11 mouse cellular contexts compared by ENCODE assay signal in genomic region chr6:129219897-129220517, GRCm38 (mm10). TPM values are rescaled to one million over a fixed set of nuclear protein-coding genes. Genes with fewer than 3 reads are reported as not detected.
A peak's percentile ranks its signal among the peaks of the same experiment; 100 is the strongest.
DNase-seq lines count a peak whose midpoint lies in the region; ATAC-seq lines count a peak whose summit lies in the region.
"Had no signal": no experiment of that assay in that cellular context is flagged by ENCODE, and none has a peak within 500 bp of the region (broad histone marks: within the 10 kb centered on the region; RNA-seq: fewer than 3 reads in every experiment).

No protein-coding gene starts in this region.

- no peak for ATAC-seq in frontal cortex, adult (ENCODE audit: low TSS enrichment)

- peak; percentile 93 for DNase-seq in heart, adult 11 months
- no peak for DNase-seq in heart, postnatal 25 days (ENCODE audit: low spot score)
- peak; percentile 53 for DNase-seq in CD4-positive, CD25-positive, alpha-beta regulatory T cell, adult 2 months (ENCODE audit: low read depth, low spot score)
- peak; percentile 54 for DNase-seq in liver
- DNase-seq in lung, postnatal 10 days, result peak; percentile 37
- DNase-seq in cerebellum, adult 8-10 months, result no peak
- no peak for DNase-seq in urinary bladder, postnatal 36 days (ENCODE audit: low spot score in 2 of 2)
- DNase-seq: adrenal gland, postnatal 14 days; heart, postnatal 36 days; kidney, postnatal 36 days had no signal

- intact Hi-C loops in heart, postnatal 25 days (cut with DNase I), result no loop called here

RNA-seq across cellular contexts. Expression of gene Clec2d, which starts 39.6 kb away (rescaled TPM):
- 10 to 100 TPM; 36.3 to 40.3 TPM for total RNA-seq in heart, postnatal 25 days (2021)

RNA-seq across cellular contexts. Expression of gene Cd69, which starts 55.2 kb away (rescaled TPM):
- under 1 TPM in 1 of 2 experiments, not detected in 1; 0.34 TPM for total RNA-seq in heart, postnatal 25 days (2021)

Comparison
In these comparisons a context has a peak if more than half of its experiments do, and no peak if none do; other contexts are left out.
1. DNase-seq: peak in heart, adult 11 months (single experiment), CD4-positive, CD25-positive, alpha-beta regulatory T cell, adult 2 months (single experiment), liver (single experiment) and lung, postnatal 10 days (single experiment); none in heart, postnatal 25 days (single experiment), cerebellum, adult 8-10 months (single experiment) and urinary bladder, postnatal 36 days (0 of 2).